Mouse (Mus musculus) stomach, embryonic 14.5 days (tissue): ENCODE data around the gene Asphd2. TPM values are rescaled to one million over a fixed set of nuclear protein-coding genes. Genes with fewer than 3 reads are reported as not detected.
A peak's percentile ranks its signal among the peaks of the same experiment; 100 is the strongest.

ENCODE experiments used
- ATAC-seq: fragments of 200-750 bp; cut with Nextera tagmentation; 2 replicates; pipeline ENCODE4 v1.8.0; 2017; ENCODE audit warnings: low read depth, moderate TSS enrichment; ENCODE audit not compliant: insufficient number of reproducible peaks, insufficient read depth, low FRiP score
- H3K27ac ChIP-seq: fragments of 300-500 bp; sonication (generic); 2 replicates; pipeline ENCODE4 v1.5.1; 2014; ENCODE audit warnings: mild to moderate bottlenecking, low read length, moderate library complexity, mixed read lengths
- H3K27me3 ChIP-seq: fragments of 300-500 bp; sonication (generic); 2 replicates; pipeline ENCODE4 v1.6.1; 2014; ENCODE audit warnings: low read length, control low read depth, mixed read lengths; ENCODE audit not compliant: control insufficient read depth, insufficient read depth
- H3K36me3 ChIP-seq: fragments of 300-500 bp; sonication (generic); 2 replicates; pipeline ENCODE4 v1.6.1; 2014; ENCODE audit warnings: mild to moderate bottlenecking, control low read depth, low read length, moderate library complexity, mixed read lengths; ENCODE audit not compliant: control insufficient read depth, insufficient read depth
- H3K4me1 ChIP-seq: fragments of 300-500 bp; sonication (generic); 2 replicates; pipeline ENCODE4 v1.6.1; 2014; ENCODE audit warnings: low read length, control low read depth, mixed read lengths; ENCODE audit not compliant: control insufficient read depth, insufficient read depth
- H3K4me2 ChIP-seq: fragments of 300-500 bp; sonication (generic); replicated peaks from 2 replicates; pipeline ENCODE4 v1.6.1; 2014; ENCODE audit warnings: low read depth, low read length, control low read depth
- H3K4me3 ChIP-seq: fragments of 300-500 bp; sonication (generic); 2 replicates; pipeline ENCODE4 v1.5.1; 2014; ENCODE audit warnings: low read depth, low read length, control low read depth
- H3K9ac ChIP-seq: fragments of 300-500 bp; sonication (generic); replicated peaks from 2 replicates; pipeline ENCODE4 v1.6.1; 2014; ENCODE audit warnings: low read depth, mild to moderate bottlenecking, control low read depth, low read length, moderate library complexity, mixed read lengths
- H3K9me3 ChIP-seq: fragments of 300-500 bp; sonication (generic); 2 replicates; pipeline ENCODE4 v1.6.1; 2016; ENCODE audit warnings: low read depth, low read length, control low read depth; ENCODE audit not compliant: control insufficient read depth
- WGBS: fragments of 180-500 bp; shearing (Covaris S2); extraction: QIAGEN DNeasy Blood & Tissue Kit; methylation state at CpG from one replicate; pipeline ENCODE4 v1.1.7; 2014; 5-methylcytosine and 5-hydroxymethylcytosine counted together
- polyA plus RNA-seq: library from polyadenylated mRNA; unstranded; fragments of >200 nt; fragmentation: Nextera tagmentation; extraction: Ambion mirVana; gene quantifications from 2 replicates; pipeline ENCODE4 v1.2.1, GENCODE M21; 2014

Asphd2 gene
- 6.4 and 7.5 TPM in 2 replicates for polyA plus RNA-seq

DNA sequence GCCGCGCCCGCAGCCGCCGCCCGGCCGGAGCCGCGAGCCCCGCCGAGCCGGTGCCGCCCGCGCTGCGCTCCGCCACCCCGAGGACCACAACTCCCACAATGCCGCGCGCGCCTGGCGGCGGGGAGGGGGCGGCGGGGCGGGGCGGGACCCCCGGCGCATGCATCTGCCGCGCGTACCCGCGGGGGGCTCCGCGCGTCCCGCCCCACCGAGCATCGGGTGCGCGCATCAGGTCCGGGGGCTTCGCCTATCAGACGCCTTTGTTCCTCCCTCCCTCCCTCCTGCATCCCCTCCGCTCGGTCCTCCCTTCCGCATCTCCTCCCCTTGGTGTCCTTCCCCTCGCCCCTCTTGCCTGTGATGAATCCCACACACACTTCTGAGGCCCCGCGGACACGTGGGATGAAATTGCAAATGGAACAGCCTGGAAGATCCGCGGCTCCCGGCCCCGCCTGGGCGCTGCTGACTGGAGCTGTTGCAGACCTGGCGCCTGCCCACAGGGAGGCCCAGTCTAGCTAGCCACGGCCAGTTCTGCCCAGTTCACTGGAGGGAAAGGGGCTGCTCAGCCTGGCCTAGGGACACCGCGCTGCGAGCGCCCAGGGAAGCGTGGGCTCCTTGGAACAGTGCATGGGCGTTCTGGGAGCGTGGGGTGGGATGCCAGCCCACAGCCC, at the start of gene Asphd2:
Gene Asphd2, minus strand, starts transcription at position 88 of the 665 bp plus-strand sequence.
- peak within 1 kb of the TSS; percentile 4; the same call in 1 of the 2 replicates for H3K9ac ChIP-seq
- WGBS: under 1% methylated on average over 62 of the region's 67 CpGs
- no peaks in the 10 kb centered on the region for H3K4me1 ChIP-seq
- H3K4me2 ChIP-seq: peak within 1 kb of the TSS; percentile 68
- no peaks in the 10 kb centered on the region for H3K9me3 ChIP-seq
- H3K4me3 ChIP-seq: peak within 1 kb of the TSS; percentile 33
- ATAC-seq: peak; percentile 85
- H3K27ac ChIP-seq: peak within 1 kb of the TSS; percentile 62; the same call in 1 of the 2 replicates
- H3K36me3 ChIP-seq: no peaks in the 10 kb centered on the region
- no peaks in the 10 kb centered on the region for H3K27me3 ChIP-seq

DNA sequence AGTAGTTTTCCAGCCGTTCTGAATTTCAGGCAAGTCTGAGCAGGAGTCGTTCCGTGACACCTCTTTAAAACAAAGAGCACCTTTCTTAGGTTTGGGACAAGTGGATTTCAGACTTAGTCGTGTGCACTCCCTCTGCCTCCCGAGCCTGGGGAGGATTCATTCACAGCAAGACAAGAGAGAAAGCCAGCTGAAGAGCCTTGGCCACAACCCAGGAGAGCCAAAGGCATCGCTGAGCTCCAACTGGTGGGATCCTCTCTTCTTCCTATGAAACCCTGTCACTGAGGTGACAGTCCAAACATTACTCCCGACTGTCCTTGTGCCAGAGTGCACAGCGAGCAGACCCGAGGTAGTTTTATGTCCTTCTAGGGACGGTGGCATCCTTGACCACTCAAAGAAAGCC, 43.9 kb upstream of the Asphd2 start:
- no peaks in the 10 kb centered on the region for H3K9me3 ChIP-seq
- no peaks in the 10 kb centered on the region for H3K36me3 ChIP-seq
- no peak overlapping the region for H3K4me2 ChIP-seq
- WGBS: 55% methylated on average over 10 of the region's 10 CpGs
- H3K4me1 ChIP-seq: 0 out of 2 replicates have a peak, but pooled peaks cover 3% of the 10 kb centered on the region
- H3K27ac ChIP-seq: no peak overlapping the region
- H3K9ac ChIP-seq: no peak overlapping the region
- H3K27me3 ChIP-seq: no peaks in the 10 kb centered on the region
- no peak overlapping the region for H3K4me3 ChIP-seq
- no peak for ATAC-seq

DNA sequence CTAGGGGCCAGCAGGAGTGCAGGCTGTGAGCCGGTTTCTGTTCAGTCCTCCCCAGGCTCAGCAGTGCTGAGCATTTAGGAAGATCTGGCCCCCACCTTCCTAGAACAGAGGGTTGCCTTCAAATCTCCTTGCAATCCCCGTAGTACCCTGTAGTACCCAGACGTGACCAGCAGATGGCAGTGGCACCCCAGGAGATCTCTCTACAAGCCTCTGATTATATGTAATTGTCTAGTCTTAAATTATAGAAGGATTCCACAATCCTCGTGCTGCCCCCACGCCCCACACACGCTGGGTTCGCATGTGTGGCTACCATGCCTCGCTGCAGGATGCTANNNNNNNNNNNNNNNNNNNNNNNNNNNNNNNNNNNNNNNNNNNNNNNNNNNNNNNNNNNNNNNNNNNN, 38.3 kb upstream of the Asphd2 start:
- 4% methylated on average over 8 of the region's 8 CpGs for WGBS
- no peak for ATAC-seq

DNA sequence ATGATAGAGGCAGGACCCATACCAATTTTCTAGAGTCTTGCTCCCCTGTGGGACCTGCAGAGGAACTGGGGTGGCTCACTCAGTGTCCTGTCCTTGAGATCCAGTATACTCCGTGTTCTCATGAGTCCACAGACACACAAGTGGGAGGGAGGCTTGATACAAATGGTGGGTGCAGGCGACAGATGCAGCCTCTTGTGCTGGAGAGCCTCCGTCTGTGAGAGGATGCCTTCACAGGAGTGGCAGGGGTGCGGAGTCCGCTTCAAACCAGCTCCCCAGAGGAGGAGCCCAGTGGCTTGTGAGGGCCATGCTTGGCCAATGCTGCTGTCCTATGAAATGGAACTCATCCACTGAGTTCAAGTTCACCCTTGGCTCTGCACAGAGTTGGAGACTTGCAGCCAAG, 37.4 kb upstream of the Asphd2 start:
- Histone ChIP-seq H3K27ac (no peak overlapping the region), H3K36me3 (no peaks in the 10 kb centered on the region), H3K4me2 (no peak overlapping the region), H3K4me3 (no peak overlapping the region), H3K9ac (no peak overlapping the region), H3K9me3 (no peaks in the 10 kb centered on the region), H3K4me1 (no peaks in the 10 kb centered on the region), H3K27me3 (no peaks in the 10 kb centered on the region)
- WGBS: 81% methylated on average over 5 of the region's 5 CpGs
- ATAC-seq: no peak

More for the DNA sequence above, 38.3 kb upstream of the Asphd2 start:
- Histone ChIP-seq H3K27ac (no peak overlapping the region), H3K36me3 (no peaks in the 10 kb centered on the region), H3K4me2 (no peak overlapping the region), H3K9me3 (no peaks in the 10 kb centered on the region), H3K4me3 (no peak overlapping the region), H3K4me1 (no peaks in the 10 kb centered on the region), H3K27me3 (no peaks in the 10 kb centered on the region), H3K9ac (no peak overlapping the region)

DNA sequence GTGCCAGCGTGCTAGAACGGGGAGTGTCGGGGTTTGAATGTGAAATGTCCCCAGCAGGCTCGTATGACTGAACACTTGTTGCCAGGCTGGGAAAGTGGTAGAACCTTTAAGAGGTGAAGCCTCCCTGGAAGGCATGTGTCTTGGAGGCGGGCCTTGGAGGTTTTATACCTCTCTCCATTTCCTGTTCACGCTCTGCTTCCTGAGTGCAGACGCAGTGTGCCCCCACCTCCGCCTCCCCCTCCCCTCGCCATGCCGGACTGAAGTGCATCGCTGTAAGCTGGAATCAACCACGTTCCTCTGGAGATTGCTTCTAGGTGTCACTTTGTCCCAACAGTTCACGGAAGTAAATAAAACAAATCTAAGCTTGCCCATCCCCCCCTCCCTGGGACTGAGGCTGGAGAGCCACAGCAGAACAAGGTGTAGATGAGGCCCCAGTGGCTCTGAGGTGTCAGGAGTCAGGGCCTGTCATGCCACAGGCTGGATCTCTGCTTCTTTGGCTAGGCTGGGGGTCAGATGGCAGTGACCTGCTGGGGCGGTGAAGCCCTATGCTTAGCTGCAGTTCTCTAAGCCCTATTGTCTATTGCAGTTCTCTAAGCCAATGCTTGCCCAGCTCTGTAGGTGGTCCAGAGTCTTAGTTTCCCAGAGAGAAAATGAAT, 36.6 kb upstream of the Asphd2 start:
- WGBS: 22% methylated on average over 14 of the region's 14 CpGs
- H3K27me3 ChIP-seq: no peaks in the 10 kb centered on the region
- H3K9me3 ChIP-seq: no peaks in the 10 kb centered on the region
- ATAC-seq: no peak
- no peak overlapping the region for H3K4me3 ChIP-seq
- no peaks in the 10 kb centered on the region for H3K36me3 ChIP-seq
- H3K4me1 ChIP-seq: no peaks in the 10 kb centered on the region
- no peak overlapping the region for H3K9ac ChIP-seq
- no peak overlapping the region for H3K27ac ChIP-seq
- no peak overlapping the region for H3K4me2 ChIP-seq

DNA sequence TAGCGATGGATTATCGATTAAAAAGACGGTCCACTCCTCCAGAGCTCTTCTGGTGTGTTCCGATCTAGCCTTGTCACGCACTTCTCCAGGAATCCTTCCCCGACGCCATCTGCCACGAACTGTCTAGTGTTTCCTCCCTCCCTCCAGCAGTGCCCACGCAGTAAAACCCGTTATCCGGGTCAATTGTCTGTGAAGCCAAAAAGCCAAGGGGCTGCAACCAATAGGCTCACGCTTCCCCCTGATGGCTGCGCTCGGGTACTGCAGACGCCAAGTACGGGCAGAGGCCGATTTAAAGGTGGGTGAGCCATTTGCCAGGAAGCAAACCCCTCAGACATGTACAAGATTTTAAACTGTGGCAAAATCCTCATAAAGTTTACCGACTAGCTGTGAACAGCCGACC, 34.3 kb upstream of the Asphd2 start:
- no peaks in the 10 kb centered on the region for H3K36me3 ChIP-seq
- H3K4me2 ChIP-seq: 0 out of 2 replicates have a peak overlapping the region, but pooled peaks have one; percentile 25
- no peak overlapping the region for H3K27ac ChIP-seq
- no peaks in the 10 kb centered on the region for H3K4me1 ChIP-seq
- no peak overlapping the region for H3K4me3 ChIP-seq
- H3K9ac ChIP-seq: no peak overlapping the region
- H3K27me3 ChIP-seq: no peaks in the 10 kb centered on the region
- ATAC-seq: no peak
- WGBS: 19% methylated on average over 19 of the region's 19 CpGs
- no peaks in the 10 kb centered on the region for H3K9me3 ChIP-seq

DNA sequence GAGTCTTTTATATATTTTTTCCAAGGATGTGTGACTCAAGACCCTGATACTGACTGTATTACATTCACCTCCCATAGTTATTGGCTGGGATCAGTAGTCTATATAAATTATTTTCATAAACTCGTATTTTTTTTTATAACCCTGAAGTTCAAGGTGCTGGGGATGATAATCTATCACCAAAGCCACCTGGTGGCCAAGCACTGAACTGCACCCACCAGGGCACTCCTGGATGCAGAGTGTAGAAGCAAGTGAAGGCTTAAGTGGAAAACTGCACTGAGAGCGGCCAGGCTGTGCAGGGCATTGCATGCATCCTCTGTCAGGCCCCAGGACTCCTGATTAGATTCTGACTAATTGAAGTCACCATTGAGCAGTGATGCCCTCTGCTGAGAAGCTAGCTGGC, 32.6 kb upstream of the Asphd2 start:
- Histone ChIP-seq H3K9ac (no peak overlapping the region), H3K4me2 (no peak overlapping the region), H3K4me1 (no peaks in the 10 kb centered on the region), H3K27ac (no peak overlapping the region), H3K27me3 (no peaks in the 10 kb centered on the region), H3K9me3 (no peaks in the 10 kb centered on the region), H3K4me3 (no peak overlapping the region), H3K36me3 (no peaks in the 10 kb centered on the region)
- ATAC-seq: no peak
- WGBS: 48% methylated on average over 2 of the region's 2 CpGs

DNA sequence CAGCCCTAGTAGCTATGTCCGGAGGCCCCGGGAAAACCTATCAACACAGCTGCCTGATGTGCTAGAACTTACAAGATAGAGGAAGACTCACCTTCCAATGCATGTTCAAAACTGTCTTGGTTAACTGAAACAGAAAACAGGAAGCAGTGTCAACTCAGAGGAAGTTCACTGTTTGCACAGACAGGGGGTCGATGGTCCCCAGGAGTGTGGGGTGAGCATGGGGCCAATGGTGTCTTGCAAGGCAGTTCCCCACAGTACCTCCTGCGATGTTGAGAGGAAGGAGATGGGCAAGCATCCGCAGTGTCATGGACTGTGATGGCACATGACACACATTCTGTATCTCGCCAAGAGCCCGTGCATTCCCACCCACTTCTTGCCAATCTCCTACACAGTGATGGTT, 32.0 kb upstream of the Asphd2 start:
- H3K36me3 ChIP-seq: no peaks in the 10 kb centered on the region
- no peaks in the 10 kb centered on the region for H3K4me1 ChIP-seq
- no peaks in the 10 kb centered on the region for H3K9me3 ChIP-seq
- 85% methylated on average over 7 of the region's 7 CpGs for WGBS
- no peak overlapping the region for H3K9ac ChIP-seq
- H3K27me3 ChIP-seq: no peaks in the 10 kb centered on the region
- H3K27ac ChIP-seq: no peak overlapping the region
- H3K4me2 ChIP-seq: no peak overlapping the region
- H3K4me3 ChIP-seq: no peak overlapping the region
- ATAC-seq: no peak
